ENCODE assay signal across 8 mouse cellular contexts in the genomic region with DNA sequence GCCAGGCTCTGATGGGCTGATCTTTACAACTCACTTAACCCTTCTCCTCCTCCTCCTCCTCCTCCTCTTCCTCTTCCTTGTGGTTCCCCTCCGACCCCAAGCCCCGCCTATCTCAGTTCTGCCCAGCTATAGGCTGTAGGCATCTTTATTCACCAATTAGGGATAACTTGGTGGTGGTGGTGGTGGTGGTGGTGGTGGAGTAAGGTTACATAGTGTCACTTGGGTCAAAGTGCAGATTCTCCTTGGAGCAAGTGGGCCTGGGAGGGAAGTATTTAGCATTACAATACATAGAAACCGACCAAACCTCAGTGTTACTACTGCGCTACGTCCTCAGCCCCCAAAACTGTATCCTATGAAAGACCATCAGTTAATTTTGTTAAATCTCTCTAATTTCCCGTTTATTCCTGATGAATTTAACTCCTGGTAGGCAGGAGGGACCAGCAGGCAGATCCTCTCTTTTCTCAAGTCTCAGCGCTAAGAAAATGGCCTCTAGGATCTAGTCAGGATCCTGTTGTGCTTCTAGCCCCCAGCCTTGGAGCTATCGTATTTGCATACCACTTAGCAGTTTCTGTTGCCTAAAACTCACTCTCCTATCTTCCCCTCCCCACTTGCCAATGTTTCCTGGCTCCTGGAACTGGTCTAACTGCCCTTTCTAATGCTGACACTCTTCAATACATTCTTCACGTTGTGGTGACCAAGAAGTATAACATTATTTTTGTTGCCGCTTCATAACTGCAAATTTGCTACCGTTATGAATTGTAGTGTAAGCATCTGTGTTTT. TPM values are rescaled to one million over a fixed set of nuclear protein-coding genes. Genes with fewer than 3 reads are reported as not detected.
DNase-seq lines count a peak whose midpoint lies in the region; ATAC-seq and TF ChIP-seq lines count a peak whose summit lies in the region.

No protein-coding gene starts in this region.

- no peak for TF ChIP-seq CTCF in hindbrain, postnatal 0 days (IDR thresholded peaks at IDR 0.05; ENCODE audit: low read depth)
- TF ChIP-seq CTCF in midbrain, postnatal 0 days (IDR thresholded peaks at IDR 0.05) = no peak

- H3K36me3 ChIP-seq in heart, embryonic 12.5 days = no peaks in the 10 kb centered on the region
- no peaks in the 10 kb centered on the region for H3K36me3 ChIP-seq in hindbrain, postnatal 0 days (ENCODE audit: insufficient read depth, low read length)
- no peaks in the 10 kb centered on the region for H3K36me3 ChIP-seq in midbrain, postnatal 0 days (ENCODE audit: insufficient read depth, low read length)

- ATAC-seq in heart, embryonic 12.5 days (ENCODE audit: insufficient number of reproducible peaks, low FRiP score) = no peak
- ATAC-seq in hindbrain, postnatal 0 days = 0 out of 2 replicates have a peak, but pooled peaks have one; percentile 18
- no peak for ATAC-seq in midbrain, postnatal 0 days (ENCODE audit: low FRiP score)
- ATAC-seq in erythroblast, adult 5-6 weeks (replicated peaks; ENCODE audit: low FRiP score, poor library complexity, severe bottlenecking) = no peak

- no peak for DNase-seq in heart, adult 8-10 months (ENCODE audit: low spot score)
- peak; percentile 51 for DNase-seq in embryo, embryonic 10 days (ENCODE audit: low spot score)
- peak; percentile 22 for DNase-seq in hindbrain, postnatal 0 days (ENCODE audit: low spot score)
- peak; percentile 41 for DNase-seq in midbrain, postnatal 0 days (ENCODE audit: low spot score)
- no peak for DNase-seq in gastrocnemius, adult 8-10 months (ENCODE audit: low spot score in 2 of 2)
- no peak for DNase-seq in adrenal gland, postnatal 14 days

- H3K27ac ChIP-seq in heart, embryonic 12.5 days (ENCODE audit: poor library complexity, severe bottlenecking) = peak overlapping the region; percentile 96
- H3K27ac ChIP-seq in hindbrain, postnatal 0 days = peak overlapping the region; percentile 96
- peak overlapping the region; percentile 93 for H3K27ac ChIP-seq in midbrain, postnatal 0 days (ENCODE audit: low read depth, low read length)

- H3K27me3 ChIP-seq in heart, embryonic 12.5 days (replicated peaks) = peaks cover 55% of the 10 kb centered on the region
- no peaks in the 10 kb centered on the region for H3K27me3 ChIP-seq in hindbrain, postnatal 0 days (ENCODE audit: insufficient read depth, low read length)
- no peaks in the 10 kb centered on the region for H3K27me3 ChIP-seq in midbrain, postnatal 0 days (ENCODE audit: insufficient read depth, low read length)

- peak overlapping the region; percentile 42; the same call in 1 of the 2 replicates for H3K4me3 ChIP-seq in heart, embryonic 12.5 days
- H3K4me3 ChIP-seq in hindbrain, postnatal 0 days (ENCODE audit: low read length) = no peak overlapping the region; the same call in 1 of the 2 replicates
- no peak overlapping the region; the same call in 1 of the 2 replicates for H3K4me3 ChIP-seq in midbrain, postnatal 0 days (ENCODE audit: low read depth, low read length)

- H3K4me2 ChIP-seq in heart, embryonic 12.5 days = peak overlapping the region; percentile 69
- H3K4me2 ChIP-seq in hindbrain, postnatal 0 days (ENCODE audit: low read depth, low read length) = peak overlapping the region; percentile 55
- H3K4me2 ChIP-seq in midbrain, postnatal 0 days (ENCODE audit: low read depth, low read length, poor library complexity, severe bottlenecking) = peak overlapping the region; percentile 52

- WGBS in heart, embryonic 12.5 days = 20% methylated on average over 11 of the region's 11 CpGs
- WGBS in hindbrain, postnatal 0 days = 30% methylated on average over 11 of the region's 11 CpGs
- WGBS in midbrain, postnatal 0 days = 15% methylated on average over 11 of the region's 11 CpGs

- no peaks in the 10 kb centered on the region for H3K9me3 ChIP-seq in heart, embryonic 12.5 days (replicated peaks)
- no peaks in the 10 kb centered on the region for H3K9me3 ChIP-seq in hindbrain, postnatal 0 days (ENCODE audit: low read length)
- no peaks in the 10 kb centered on the region for H3K9me3 ChIP-seq in midbrain, postnatal 0 days (ENCODE audit: low read length)

- no peaks in the 10 kb centered on the region for H3K4me1 ChIP-seq in heart, embryonic 12.5 days (replicated peaks)
- no peaks in the 10 kb centered on the region; the same call in 1 of the 2 replicates for H3K4me1 ChIP-seq in hindbrain, postnatal 0 days (ENCODE audit: insufficient read depth, low read length)
- H3K4me1 ChIP-seq in midbrain, postnatal 0 days (ENCODE audit: insufficient read depth, low read length) = no peaks in the 10 kb centered on the region

- no peak overlapping the region for H3K9ac ChIP-seq in heart, embryonic 12.5 days
- 0 out of 2 replicates have a peak overlapping the region, but pooled peaks have one; percentile 56 for H3K9ac ChIP-seq in hindbrain, postnatal 0 days (replicated peaks; ENCODE audit: low read length)
- H3K9ac ChIP-seq in midbrain, postnatal 0 days (replicated peaks; ENCODE audit: low read length, poor library complexity, severe bottlenecking) = no peak overlapping the region

RNA-seq across cellular contexts. Expression of a gene that starts 39.9 kb away (rescaled TPM):
- polyA plus RNA-seq in heart, embryonic 12.5 days (2016; fragmentation: Nextera tagmentation; extraction: Ambion mirVana) = 105 and 116 TPM in 2 replicates
- total RNA-seq in heart, adult 8-10 months (2022) = 100 to 1,000 TPM; 112 to 195 (median 144) TPM
- 92.2 and 103 TPM in 2 replicates for total RNA-seq in hindbrain, postnatal 0 days (2014; rRNA removed)
- 91.7 and 110 TPM in 2 replicates for polyA plus RNA-seq in hindbrain, postnatal 0 days (2015; fragmentation: Nextera tagmentation; extraction: Ambion mirVana)
- total RNA-seq in midbrain, postnatal 0 days (2014; rRNA removed) = 120 and 161 TPM in 2 replicates
- 80.6 and 109 TPM in 2 replicates for polyA plus RNA-seq in midbrain, postnatal 0 days (2015; fragmentation: Nextera tagmentation; extraction: Ambion mirVana)
- total RNA-seq in gastrocnemius, adult 8-10 months (2022) = 100 to 1,000 TPM; 130 to 209 (median 160) TPM
- 317 and 323 TPM in 2 replicates for total RNA-seq in adrenal gland, postnatal 14 days (2021)
- 61.2 and 65.3 TPM in 2 replicates for total RNA-seq in erythroblast, adult 5-6 weeks (2015; ENCODE audit: low replicate concordance)
- total RNA-seq in erythroblast, adult 5-6 weeks (2017; ENCODE audit: low replicate concordance) = 87.1 and 90.4 TPM in 2 replicates

Comparison
In these comparisons a context has a peak if more than half of its experiments do, and no peak if none do; other contexts are left out.
1. DNase-seq: peak in embryo, embryonic 10 days (single experiment), hindbrain, postnatal 0 days (single experiment) and midbrain, postnatal 0 days (single experiment); none in heart, adult 8-10 months (single experiment), gastrocnemius, adult 8-10 months (0 of 2) and adrenal gland, postnatal 14 days (single experiment).
2. Peak in every context shown above with its lines, with median percentiles within 50 percentile points of each other: H3K27ac ChIP-seq and H3K4me2 ChIP-seq.